In the genomic region with DNA sequence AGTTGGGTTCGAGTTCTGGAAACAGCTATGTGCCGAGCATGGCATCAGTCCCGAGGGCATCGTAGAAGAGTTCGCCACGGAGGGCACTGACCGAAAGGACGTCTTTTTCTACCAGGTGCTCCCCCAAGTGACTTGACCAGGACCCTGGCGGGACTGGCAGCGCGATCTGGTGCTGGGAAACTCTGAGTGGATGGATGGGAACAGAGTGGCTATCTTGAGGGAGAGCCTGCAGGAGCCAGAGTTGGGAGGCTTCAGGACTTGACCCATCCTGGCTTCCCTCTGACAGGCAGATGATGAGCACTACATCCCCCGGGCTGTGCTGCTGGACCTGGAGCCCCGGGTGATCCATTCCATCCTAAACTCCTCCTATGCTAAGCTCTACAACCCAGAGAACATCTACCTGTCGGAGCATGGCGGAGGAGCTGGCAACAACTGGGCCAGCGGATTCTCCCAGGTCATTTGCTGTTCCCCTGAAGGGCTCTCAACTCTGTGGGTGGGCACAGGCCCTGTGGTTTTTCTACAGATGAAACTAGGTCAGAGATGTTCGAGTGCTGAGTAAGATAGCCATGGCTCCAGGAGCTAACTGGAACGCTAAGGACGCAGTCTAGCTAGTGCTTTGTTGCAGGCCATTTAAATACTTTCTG, we compare ENCODE assay signal across 8 mouse cellular contexts. TPM values are rescaled to one million over a fixed set of nuclear protein-coding genes. Genes with fewer than 3 reads are reported as not detected.
DNase-seq lines count a peak whose midpoint lies in the region; ATAC-seq and TF ChIP-seq lines count a peak whose summit lies in the region.

No protein-coding gene starts in this region.

- TF ChIP-seq EP300 in liver, embryonic 14.5 days (IDR thresholded peaks at IDR 0.05; ENCODE audit: low read depth) = no peak

- no peak for TF ChIP-seq CTCF in G1E (IDR thresholded peaks at IDR 0.05; ENCODE audit: low read depth, low read length)
- TF ChIP-seq CTCF in liver, embryonic 14.5 days (IDR thresholded peaks at IDR 0.05; ENCODE audit: low read depth) = no peak

- 21% methylated on average over 19 of the region's 19 CpGs for WGBS in heart, embryonic 14.5 days
- WGBS in forebrain, embryonic 11.5 days = 26% methylated on average over 19 of the region's 19 CpGs
- WGBS in liver, embryonic 14.5 days (ENCODE audit: insufficient replicate concordance) = 21% methylated on average over 19 of the region's 19 CpGs

- peak overlapping the region; percentile 89 to 94 for H3K27ac ChIP-seq in heart, embryonic 14.5 days (replicated peaks in 1 of 2; ENCODE audit: control insufficient read depth in 1 of 2, insufficient read depth in 1 of 2, low read depth in 2 of 2, low read length in 2 of 2)
- peak overlapping the region; percentile 80; the same call in 1 of the 2 replicates for H3K27ac ChIP-seq in forebrain, embryonic 11.5 days (ENCODE audit: low read depth, low read length)
- H3K27ac ChIP-seq in liver, embryonic 14.5 days = peak overlapping the region; percentile 81

- peak overlapping the region; percentile 95 for H3K4me2 ChIP-seq in heart, embryonic 14.5 days (ENCODE audit: low read length)
- H3K4me2 ChIP-seq in forebrain, embryonic 11.5 days (ENCODE audit: low read depth, low read length, severe bottlenecking) = peak overlapping the region; percentile 92
- H3K4me2 ChIP-seq in liver, embryonic 14.5 days (ENCODE audit: low read depth) = peak overlapping the region; percentile 100

- DNase-seq in heart, adult 9 months (ENCODE audit: low spot score in 2 of 2) = no peak
- no peak for DNase-seq in G1E (ENCODE audit: low spot score)
- peak; percentile 57 for DNase-seq in forebrain, embryonic 11.5 days (ENCODE audit: low spot score)
- DNase-seq in liver, embryonic 14.5 days (ENCODE audit: low read depth in 3 of 3, low spot score in 3 of 3) = no peak
- no peak for DNase-seq in urinary bladder, postnatal 25 days (ENCODE audit: low spot score)
- no peak for DNase-seq in adipocyte (ENCODE audit: low spot score)
- DNase-seq in layer of hippocampus, adult 18-20 months (ENCODE audit: low spot score in 2 of 2) = no peak

- ATAC-seq in heart, embryonic 14.5 days (ENCODE audit: insufficient number of reproducible peaks, insufficient read depth, low FRiP score, low read depth) = no peak
- no peak for ATAC-seq in G1E (ENCODE audit: extremely low read depth, insufficient number of reproducible peaks, low FRiP score, poor library complexity, severe bottlenecking)
- no peak for ATAC-seq in forebrain, embryonic 11.5 days (replicated peaks; ENCODE audit: low FRiP score)
- no peak for ATAC-seq in liver, embryonic 14.5 days (ENCODE audit: insufficient read depth)

- peaks cover 5 to 28% of the 10 kb centered on the region in 2 experiments for H3K4me1 ChIP-seq in heart, embryonic 14.5 days (ENCODE audit: control insufficient read depth in 2 of 2, insufficient read depth in 2 of 2, low read length in 2 of 2)
- H3K4me1 ChIP-seq in G1E (ENCODE audit: insufficient read depth, low read depth, low read length) = peaks cover 49% of the 10 kb centered on the region
- H3K4me1 ChIP-seq in forebrain, embryonic 11.5 days (replicated peaks; ENCODE audit: control insufficient read depth, insufficient read depth, low read length) = peaks cover 14% of the 10 kb centered on the region; the same call in 1 of the 2 replicates
- peaks cover 13 to 18% of the 10 kb centered on the region in 2 experiments for H3K4me1 ChIP-seq in liver, embryonic 14.5 days (replicated peaks; ENCODE audit: control insufficient read depth in 2 of 2, insufficient read depth in 2 of 2, low read length in 1 of 2)

- no peaks in the 10 kb centered on the region for H3K9me3 ChIP-seq in heart, embryonic 14.5 days (ENCODE audit: control insufficient read depth, low read length)
- no peaks in the 10 kb centered on the region for H3K9me3 ChIP-seq in G1E (replicated peaks)
- no peaks in the 10 kb centered on the region for H3K9me3 ChIP-seq in forebrain, embryonic 11.5 days (ENCODE audit: control insufficient read depth, low read length)
- H3K9me3 ChIP-seq in liver, embryonic 14.5 days (ENCODE audit: control insufficient read depth, low read length) = no peaks in the 10 kb centered on the region

- H3K27me3 ChIP-seq in heart, embryonic 14.5 days (ENCODE audit: control insufficient read depth, insufficient read depth, low read length) = no peaks in the 10 kb centered on the region
- H3K27me3 ChIP-seq in G1E (ENCODE audit: insufficient read depth, low read length) = peaks cover 6% of the 10 kb centered on the region; the same call in 1 of the 2 replicates
- H3K27me3 ChIP-seq in forebrain, embryonic 11.5 days (ENCODE audit: control insufficient read depth, insufficient read depth, low read length) = no peaks in the 10 kb centered on the region
- H3K27me3 ChIP-seq in liver, embryonic 14.5 days (ENCODE audit: control insufficient read depth, insufficient read depth, low read length) = no peaks in the 10 kb centered on the region

- H3K9ac ChIP-seq in heart, embryonic 14.5 days (ENCODE audit: low read length) = peak overlapping the region; percentile 91
- peak overlapping the region; percentile 82 for H3K9ac ChIP-seq in forebrain, embryonic 11.5 days (ENCODE audit: low read length)
- H3K9ac ChIP-seq in liver, embryonic 14.5 days (replicated peaks) = peak overlapping the region; percentile 89

- H3K36me3 ChIP-seq in heart, embryonic 14.5 days (ENCODE audit: control insufficient read depth, insufficient read depth, low read length) = peaks cover 43% of the 10 kb centered on the region
- H3K36me3 ChIP-seq in G1E (replicated peaks) = peaks cover 57% of the 10 kb centered on the region
- H3K36me3 ChIP-seq in forebrain, embryonic 11.5 days (ENCODE audit: control insufficient read depth, insufficient read depth, low read length) = peaks cover 3% of the 10 kb centered on the region
- no peaks in the 10 kb centered on the region; the same call in 1 of the 2 replicates for H3K36me3 ChIP-seq in liver, embryonic 14.5 days (replicated peaks; ENCODE audit: control insufficient read depth, insufficient read depth, low read depth)

- H3K4me3 ChIP-seq in heart, embryonic 14.5 days (ENCODE audit: control insufficient read depth in 1 of 2, insufficient read depth in 1 of 2, low read depth in 1 of 2, low read length in 2 of 2) = peak overlapping the region; percentile 77 to 82
- H3K4me3 ChIP-seq in G1E (ENCODE audit: low read depth, low read length) = peak overlapping the region; percentile 92
- peak overlapping the region; percentile 89 for H3K4me3 ChIP-seq in forebrain, embryonic 11.5 days (ENCODE audit: low read depth, low read length)
- H3K4me3 ChIP-seq in liver, embryonic 14.5 days (ENCODE audit: insufficient read depth in 1 of 2, low read depth in 2 of 2, low read length in 2 of 2) = peak overlapping the region; percentile 71 to 86

RNA-seq across cellular contexts. Expression of gene Tubg1, which starts 0.9 kb away (rescaled TPM):
- 63.1 and 68.6 TPM in 2 replicates for polyA plus RNA-seq in heart, embryonic 14.5 days (2014; fragmentation: Nextera tagmentation; extraction: Ambion mirVana)
- total RNA-seq in G1E (2014; fragmentation: Nextera tagmentation) = 39.8 and 42.0 TPM in 2 replicates
- total RNA-seq in G1E (2017) = 46.0 and 47.5 TPM in 2 replicates
- polyA plus RNA-seq in G1E (2012) = 96.1 and 120 TPM in 2 replicates
- 126 and 132 TPM in 2 replicates for polyA plus RNA-seq in forebrain, embryonic 11.5 days (2014; fragmentation: Nextera tagmentation; extraction: Ambion mirVana)
- 12.4 and 13.8 TPM in 2 replicates for polyA plus RNA-seq in liver, embryonic 14.5 days (2012; rRNA removed)
- polyA plus RNA-seq in liver, embryonic 14.5 days (2014; fragmentation: Nextera tagmentation; extraction: Ambion mirVana) = 32.0 and 32.4 TPM in 2 replicates
- 10 to 100 TPM; 43.7 to 46.5 TPM for total RNA-seq in layer of hippocampus, adult 18-20 months (2021)

RNA-seq across cellular contexts. Expression of gene Retreg3, which starts 1.0 kb away (rescaled TPM):
- 6.7 and 8.0 TPM in 2 replicates for polyA plus RNA-seq in heart, embryonic 14.5 days (2014; fragmentation: Nextera tagmentation; extraction: Ambion mirVana)
- 12.0 and 13.4 TPM in 2 replicates for total RNA-seq in G1E (2014; fragmentation: Nextera tagmentation)
- total RNA-seq in G1E (2017) = 43.2 and 44.0 TPM in 2 replicates
- polyA plus RNA-seq in G1E (2012) = 7.7 and 9.4 TPM in 2 replicates
- polyA plus RNA-seq in forebrain, embryonic 11.5 days (2014; fragmentation: Nextera tagmentation; extraction: Ambion mirVana) = 11.1 and 12.9 TPM in 2 replicates
- polyA plus RNA-seq in liver, embryonic 14.5 days (2012; rRNA removed) = 19.3 and 20.4 TPM in 2 replicates
- 5.3 and 6.7 TPM in 2 replicates for polyA plus RNA-seq in liver, embryonic 14.5 days (2014; fragmentation: Nextera tagmentation; extraction: Ambion mirVana)
- 10 to 100 TPM; 57.2 to 58.1 TPM for total RNA-seq in layer of hippocampus, adult 18-20 months (2021)

RNA-seq across cellular contexts. Expression of gene Psmc3ip, which starts 25.4 kb away (rescaled TPM):
- 22.8 and 22.9 TPM in 2 replicates for polyA plus RNA-seq in heart, embryonic 14.5 days (2014; fragmentation: Nextera tagmentation; extraction: Ambion mirVana)
- total RNA-seq in G1E (2014; fragmentation: Nextera tagmentation) (11.1 and 15.7 TPM in 2 replicates), G1E (2017) (27.0 and 29.8 TPM in 2 replicates)
- 20.5 and 20.6 TPM in 2 replicates for polyA plus RNA-seq in G1E (2012)
- 74.1 and 79.7 TPM in 2 replicates for polyA plus RNA-seq in forebrain, embryonic 11.5 days (2014; fragmentation: Nextera tagmentation; extraction: Ambion mirVana)
- polyA plus RNA-seq in liver, embryonic 14.5 days (2012; rRNA removed) = 7.3 and 16.8 TPM in 2 replicates
- polyA plus RNA-seq in liver, embryonic 14.5 days (2014; fragmentation: Nextera tagmentation; extraction: Ambion mirVana) = 21.6 and 22.0 TPM in 2 replicates
- 1 to 10 TPM; 3.4 to 5.4 TPM for total RNA-seq in layer of hippocampus, adult 18-20 months (2021)

RNA-seq across cellular contexts. Expression of gene Mlx, which starts 33.6 kb away (rescaled TPM):
- polyA plus RNA-seq in heart, embryonic 14.5 days (2014; fragmentation: Nextera tagmentation; extraction: Ambion mirVana) = 32.4 and 35.7 TPM in 2 replicates
- total RNA-seq in G1E (2014; fragmentation: Nextera tagmentation) (40.5 and 43.2 TPM in 2 replicates), G1E (2017) (45.5 and 45.9 TPM in 2 replicates)
- 13.0 and 17.8 TPM in 2 replicates for polyA plus RNA-seq in G1E (2012)
- polyA plus RNA-seq in forebrain, embryonic 11.5 days (2014; fragmentation: Nextera tagmentation; extraction: Ambion mirVana) = 41.8 and 44.3 TPM in 2 replicates
- polyA plus RNA-seq in liver, embryonic 14.5 days (2012; rRNA removed) = 16.8 and 18.6 TPM in 2 replicates
- 21.9 and 26.8 TPM in 2 replicates for polyA plus RNA-seq in liver, embryonic 14.5 days (2014; fragmentation: Nextera tagmentation; extraction: Ambion mirVana)
- 10 to 100 TPM; 41.6 to 44.3 TPM for total RNA-seq in layer of hippocampus, adult 18-20 months (2021)

RNA-seq across cellular contexts. Expression of gene Tubg2, which starts 35.0 kb away (rescaled TPM):
- polyA plus RNA-seq in heart, embryonic 14.5 days (2014; fragmentation: Nextera tagmentation; extraction: Ambion mirVana) = 4.1 and 4.4 TPM in 2 replicates
- total RNA-seq in G1E (2014; fragmentation: Nextera tagmentation) (not detected in 2 replicates), G1E (2017) (not detected in 2 replicates)
- not detected in 2 replicates for polyA plus RNA-seq in G1E (2012)
- polyA plus RNA-seq in forebrain, embryonic 11.5 days (2014; fragmentation: Nextera tagmentation; extraction: Ambion mirVana) = 3.9 and 4.5 TPM in 2 replicates
- 0.13 and 0.14 TPM in 2 replicates for polyA plus RNA-seq in liver, embryonic 14.5 days (2012; rRNA removed)
- polyA plus RNA-seq in liver, embryonic 14.5 days (2014; fragmentation: Nextera tagmentation; extraction: Ambion mirVana) = not detected in 2 replicates
- 10 to 100 TPM; 40.2 to 42.7 TPM for total RNA-seq in layer of hippocampus, adult 18-20 months (2021)
